Mouse (Mus musculus) cerebellum, postnatal 10 days (tissue): ENCODE data around the gene Eif4enif1.
A peak's percentile ranks its signal among the peaks of the same experiment; 100 is the strongest.

Source experiments
- DNase-seq, 2 experiments: peaks; one replicate each; pipeline ENCODE4 v3.0.0; 2021; ENCODE audit warnings: mixed read lengths in 2 of 2

The Eif4enif1 gene

DNA sequence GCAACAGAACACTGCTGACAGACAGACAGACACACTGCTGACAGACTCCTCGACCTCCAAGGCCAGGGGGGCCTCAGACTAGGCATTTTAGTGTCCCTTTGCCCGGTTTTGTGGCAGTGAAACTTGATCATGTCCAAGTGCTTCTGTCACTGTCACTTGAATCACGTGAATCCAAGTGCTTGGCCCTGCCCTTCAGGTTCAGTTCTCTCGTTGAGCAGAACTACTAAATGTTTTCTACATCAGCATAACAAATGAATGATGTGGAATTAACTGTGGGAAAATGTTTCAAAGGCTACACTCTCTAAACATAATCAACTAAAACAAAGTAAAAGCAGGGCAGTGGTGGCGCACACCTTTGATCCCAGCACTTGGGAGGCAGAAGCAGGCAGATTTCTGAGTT lies 76.2 kb downstream of the Eif4enif1 start:
- DNase-seq, result no peak

DNA sequence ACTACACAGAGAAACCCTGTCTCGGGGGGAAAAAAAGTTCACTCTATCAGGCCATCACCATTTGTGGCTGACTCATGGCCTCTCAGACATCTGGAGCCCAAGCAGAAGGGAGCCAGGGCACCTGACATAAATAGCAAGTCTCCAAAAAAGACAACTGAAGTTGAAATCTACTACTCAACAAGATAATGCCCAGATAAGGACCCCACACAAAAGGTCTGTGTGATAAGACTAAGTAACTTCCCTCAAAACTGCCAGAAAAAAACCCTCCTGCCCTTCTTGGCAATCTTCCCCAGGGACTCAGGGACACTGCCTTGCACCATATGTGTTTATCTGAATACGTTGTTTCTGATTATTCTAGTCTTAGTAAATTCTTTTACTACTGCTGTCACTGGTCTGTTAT lies 77.5 kb downstream of the Eif4enif1 start:
- DNase-seq, result no peak

DNA sequence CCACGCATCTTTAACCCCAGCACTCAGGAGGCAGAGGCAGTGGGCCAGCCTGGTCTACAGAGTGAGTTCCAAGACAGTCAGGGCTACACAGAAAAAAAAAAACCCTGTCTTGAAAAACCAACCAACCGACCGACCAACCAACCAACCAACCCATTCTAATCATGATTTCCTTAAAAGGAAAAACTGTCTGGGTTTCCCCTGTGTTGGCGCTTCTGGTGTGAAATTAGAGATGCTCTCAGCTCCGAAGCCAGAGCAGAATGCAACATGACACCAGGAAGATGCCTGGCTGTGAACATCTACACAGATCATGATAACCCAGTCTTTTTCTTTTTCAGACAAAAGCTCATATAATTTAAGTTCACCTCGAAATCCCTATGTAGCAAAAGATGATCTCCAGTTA lies 80.7 kb downstream of the Eif4enif1 start:
- no peak for DNase-seq

- no peak for DNase-seq
These were observed 81.5 kb downstream of the Eif4enif1 start for GRCm38 (mm10) chr11:3283645-3284044.

DNA sequence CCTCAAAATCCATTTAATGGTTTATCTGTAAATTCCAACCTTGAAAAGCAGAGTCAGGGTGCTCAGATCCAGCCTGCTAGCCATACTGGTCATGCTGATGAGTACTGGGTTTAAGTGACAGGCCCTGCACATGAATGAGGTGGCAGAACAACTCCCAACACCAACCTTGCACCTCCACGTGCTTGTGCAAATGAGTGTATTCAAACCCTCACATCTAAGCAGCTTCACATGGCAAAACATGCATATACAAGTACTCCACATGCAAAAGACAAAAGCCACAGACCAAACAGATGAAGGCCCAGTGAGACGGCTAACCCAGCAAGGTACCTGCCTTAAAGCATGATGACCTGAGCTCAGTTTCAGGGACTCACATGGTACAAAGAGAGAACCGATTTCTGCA lies 83.7 kb downstream of the Eif4enif1 start:
- DNase-seq, result no peak

GRCm38 (mm10) chr11:3287131-3287530 lies 84.9 kb downstream of the Eif4enif1 start:
- DNase-seq, result peak; percentile 85 to 92

GRCm38 (mm10) chr11:3287921-3288320 lies 85.7 kb downstream of the Eif4enif1 start:
- no peak for DNase-seq

DNA sequence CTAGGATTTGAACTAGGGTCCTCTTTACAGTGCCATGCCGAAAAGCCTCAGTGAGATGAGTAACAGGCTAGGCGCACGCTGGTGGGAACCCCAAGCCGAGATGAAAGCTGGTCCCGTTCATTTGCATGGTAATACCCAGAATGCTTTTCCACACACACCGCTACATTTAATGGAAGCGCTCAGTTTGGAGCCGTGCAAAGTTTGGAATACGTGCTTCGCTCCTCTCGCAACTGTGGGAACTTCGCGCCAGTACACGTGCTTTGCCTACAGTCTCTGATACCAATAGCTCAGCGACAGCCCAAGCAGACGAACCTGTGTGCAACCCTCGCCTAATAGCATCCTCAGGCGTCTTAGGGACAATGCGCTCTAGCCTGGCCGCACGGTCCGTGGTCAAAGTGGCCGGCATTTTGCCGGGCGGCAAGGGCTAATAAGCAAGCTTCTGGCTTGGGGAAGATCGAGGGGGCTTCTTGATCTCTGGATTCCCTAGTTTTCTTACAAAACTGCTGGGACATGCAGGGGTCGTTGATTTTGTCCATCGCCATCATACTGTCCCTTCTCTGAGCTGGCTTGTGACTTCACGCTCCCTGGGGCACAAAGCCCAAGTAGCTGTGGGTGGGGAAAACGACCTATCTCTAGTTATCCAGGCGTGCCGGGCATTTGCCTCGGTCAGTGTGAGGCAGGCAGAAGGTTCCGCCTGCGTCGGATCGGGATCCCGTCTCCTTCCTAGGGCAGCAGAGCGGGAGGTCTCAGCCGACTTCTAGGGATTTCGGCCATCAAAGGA lies 86.5 kb downstream of the Eif4enif1 start, which contains the start of gene Patz1:
Gene Patz1, plus strand, starts transcription at position 354 of the 781 bp plus-strand sequence.
- peak; percentile 82 to 84 for DNase-seq

- peak; percentile 95 to 97 for DNase-seq
These were observed 87.2 kb downstream of the Eif4enif1 start for GRCm38 (mm10) chr11:3289302-3289802.

GRCm38 (mm10) chr11:3289803-3290639 lies 87.8 kb downstream of the Eif4enif1 start:
- peak; percentile 93 to 95 for DNase-seq

DNA sequence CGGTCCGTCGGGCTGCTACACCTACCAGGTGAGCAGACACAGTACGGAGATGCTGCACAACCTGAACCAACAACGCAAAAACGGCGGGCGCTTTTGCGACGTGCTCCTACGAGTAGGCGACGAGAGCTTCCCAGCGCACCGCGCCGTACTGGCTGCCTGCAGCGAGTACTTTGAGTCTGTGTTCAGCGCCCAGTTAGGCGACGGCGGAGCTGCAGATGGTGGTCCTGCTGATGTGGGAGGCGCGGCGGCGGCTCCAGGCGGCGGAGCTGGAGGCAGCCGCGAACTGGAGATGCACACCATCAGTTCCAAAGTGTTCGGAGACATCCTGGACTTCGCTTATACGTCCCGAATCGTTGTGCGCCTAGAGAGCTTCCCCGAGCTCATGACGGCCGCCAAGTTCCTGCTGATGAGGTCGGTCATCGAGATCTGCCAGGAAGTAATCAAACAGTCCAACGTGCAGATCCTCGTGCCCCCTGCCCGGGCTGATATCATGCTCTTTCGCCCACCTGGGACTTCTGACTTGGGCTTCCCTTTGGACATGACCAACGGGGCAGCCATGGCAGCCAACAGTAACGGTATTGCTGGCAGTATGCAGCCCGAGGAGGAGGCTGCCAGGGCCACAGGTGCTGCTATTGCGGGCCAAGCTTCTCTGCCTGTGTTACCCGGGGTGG lies 88.6 kb downstream of the Eif4enif1 start:
- DNase-seq, result peak; percentile 74 to 85

DNA sequence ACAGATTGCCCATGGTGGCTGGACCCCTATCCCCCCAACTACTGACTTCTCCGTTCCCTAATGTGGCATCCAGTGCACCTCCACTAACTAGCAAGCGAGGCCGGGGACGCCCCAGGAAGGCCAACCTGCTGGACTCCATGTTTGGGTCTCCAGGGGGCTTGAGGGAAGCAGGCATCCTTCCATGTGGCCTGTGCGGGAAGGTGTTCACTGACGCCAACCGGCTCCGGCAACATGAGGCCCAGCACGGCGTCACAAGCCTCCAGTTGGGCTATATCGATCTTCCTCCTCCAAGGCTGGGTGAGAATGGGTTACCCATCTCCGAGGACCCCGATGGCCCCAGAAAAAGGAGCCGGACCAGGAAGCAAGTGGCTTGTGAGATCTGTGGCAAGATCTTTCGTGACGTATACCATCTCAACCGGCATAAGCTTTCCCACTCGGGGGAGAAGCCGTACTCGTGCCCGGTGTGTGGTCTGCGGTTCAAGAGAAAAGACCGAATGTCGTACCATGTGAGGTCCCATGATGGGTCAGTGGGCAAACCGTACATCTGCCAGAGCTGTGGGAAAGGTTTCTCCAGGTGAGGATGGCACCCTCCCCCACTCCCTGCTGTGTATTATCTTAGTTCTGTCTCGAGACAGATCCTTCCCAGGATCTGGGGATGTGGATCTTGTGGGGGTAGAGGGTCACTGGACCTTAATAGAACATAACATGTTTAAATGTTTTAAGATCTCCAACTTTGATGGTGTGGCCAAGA lies 89.3 kb downstream of the Eif4enif1 start:
- DNase-seq, result peak; percentile 38 to 39

GRCm38 (mm10) chr11:3292062-3292421 lies 89.8 kb downstream of the Eif4enif1 start:
- peak; percentile 49 to 52 for DNase-seq

GRCm38 (mm10) chr11:3292711-3293249 lies 90.6 kb downstream of the Eif4enif1 start:
- DNase-seq, result peak; percentile 59 to 71

DNA sequence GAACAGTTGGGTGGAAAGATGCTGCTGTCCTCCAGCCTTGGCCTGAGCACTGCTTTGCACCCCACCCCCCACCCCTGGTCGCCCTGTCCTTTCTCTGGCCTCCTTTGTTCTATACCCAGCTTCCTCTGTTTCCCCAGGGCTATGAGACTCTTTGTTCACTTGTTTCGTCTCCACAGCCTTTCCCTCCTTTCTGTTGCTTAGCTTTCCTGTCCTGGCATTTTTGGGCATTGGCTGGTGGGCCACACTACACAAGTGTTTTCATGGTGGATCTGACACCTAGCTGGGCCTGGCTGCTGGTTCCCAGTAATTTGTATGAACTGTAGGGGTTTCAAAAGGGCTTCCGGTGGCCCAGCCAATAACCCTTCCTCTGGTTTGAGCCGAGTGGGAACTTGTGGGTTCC lies 91.2 kb downstream of the Eif4enif1 start:
- no peak for DNase-seq
